Mouse (Mus musculus): ENCODE data around the gene Fyn. TPM values are rescaled to one million over a fixed set of nuclear protein-coding genes. Genes with fewer than 3 reads are reported as not detected.

The Fyn gene
- polyA plus RNA-seq, 1 experiment from 2014 or later, result 20.5 TPM

DNA sequence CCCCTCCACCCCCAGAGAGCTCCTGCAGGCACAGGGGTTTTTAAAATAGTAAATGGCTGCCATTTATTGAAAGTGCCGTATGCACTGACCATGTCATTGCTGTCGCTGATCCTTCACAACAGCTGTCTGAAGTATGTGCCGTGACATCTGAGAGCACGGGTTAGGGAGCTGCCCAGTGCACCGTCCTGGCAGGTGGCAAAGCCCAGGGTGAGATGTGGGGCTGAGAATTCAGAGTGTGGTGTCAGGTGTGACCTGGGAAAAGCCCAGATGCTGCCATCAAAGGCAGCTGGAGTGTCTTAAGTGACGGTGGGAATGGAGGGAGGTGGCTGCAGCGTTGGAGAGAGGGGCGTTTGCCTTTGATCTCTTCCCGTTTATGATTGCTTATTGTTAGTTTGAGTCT lies 148.7 kb downstream of the Fyn start:
- peak overlapping the region; percentile 49; the same call in 1 of the 2 replicates for H3K27ac ChIP-seq

DNA sequence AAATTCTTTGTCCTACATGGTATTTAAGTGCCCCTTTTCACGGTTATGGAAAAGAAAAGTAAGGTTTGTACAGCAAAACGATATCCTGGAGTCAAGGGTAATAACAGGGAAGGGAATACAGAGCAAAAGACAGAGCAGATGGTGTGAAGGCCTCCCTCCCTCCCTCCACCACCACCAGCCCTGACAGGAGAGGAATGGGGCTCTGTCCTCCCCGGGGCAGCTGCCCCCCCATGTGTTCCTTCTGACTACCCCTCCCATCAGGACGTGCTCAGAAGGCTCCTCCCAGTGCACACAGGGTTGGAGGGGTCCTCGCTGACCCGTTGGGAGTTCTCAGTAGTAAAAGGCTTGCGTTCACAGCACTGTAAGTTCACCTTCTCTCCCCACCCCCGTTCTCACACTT lies 149.6 kb downstream of the Fyn start:
- DNase-seq (ENCODE audit: extremely low spot score, low spot score), result no peak
- WGBS, result 75% methylated on average over 8 of the region's 8 CpGs
- Histone ChIP-seq H3K27ac (no peak overlapping the region), H3K9me3 (peaks cover 3% of the 10 kb centered on the region; the same call in 1 of the 2 replicates), H3K4me3 (no peak overlapping the region), H3K4me1 (peaks cover 49% of the 10 kb centered on the region), H3K27me3 (ENCODE audit: poor library complexity, severe bottlenecking) (no peaks in the 10 kb centered on the region), H3K36me3 (replicated peaks) (peaks cover 36% of the 10 kb centered on the region)

More for the DNA sequence above, 148.7 kb downstream of the Fyn start:
- Histone ChIP-seq H3K4me1 (peaks cover 40% of the 10 kb centered on the region), H3K27me3 (ENCODE audit: poor library complexity, severe bottlenecking) (no peaks in the 10 kb centered on the region), H3K36me3 (replicated peaks) (peaks cover 40% of the 10 kb centered on the region), H3K4me3 (no peak overlapping the region), H3K9me3 (peaks cover 3% of the 10 kb centered on the region; the same call in 1 of the 2 replicates)
- WGBS, result 71% methylated on average over 9 of the region's 9 CpGs
- DNase-seq (ENCODE audit: extremely low spot score, low spot score), result no peak

DNA sequence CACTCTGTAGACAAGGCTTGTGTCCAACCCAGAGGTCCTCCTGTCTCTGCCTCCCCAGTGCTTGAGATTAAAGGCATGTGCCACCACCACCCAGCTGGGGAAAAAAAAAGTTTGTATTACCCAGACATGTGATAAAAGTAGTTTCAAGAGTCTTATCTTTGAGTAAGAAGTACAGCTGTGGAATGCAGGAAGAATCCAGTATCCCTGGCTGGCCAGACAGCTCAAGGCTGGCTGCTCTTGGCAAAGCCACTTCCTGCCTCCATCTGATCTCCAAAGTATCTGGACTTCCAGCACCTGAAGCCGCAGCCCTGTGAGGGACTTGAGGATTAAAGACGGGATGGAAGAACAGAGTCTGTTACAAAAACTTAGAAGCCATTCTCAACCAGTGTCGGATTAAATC lies 150.2 kb downstream of the Fyn start:
- WGBS, result 79% methylated on average over 3 of the region's 3 CpGs

DNA sequence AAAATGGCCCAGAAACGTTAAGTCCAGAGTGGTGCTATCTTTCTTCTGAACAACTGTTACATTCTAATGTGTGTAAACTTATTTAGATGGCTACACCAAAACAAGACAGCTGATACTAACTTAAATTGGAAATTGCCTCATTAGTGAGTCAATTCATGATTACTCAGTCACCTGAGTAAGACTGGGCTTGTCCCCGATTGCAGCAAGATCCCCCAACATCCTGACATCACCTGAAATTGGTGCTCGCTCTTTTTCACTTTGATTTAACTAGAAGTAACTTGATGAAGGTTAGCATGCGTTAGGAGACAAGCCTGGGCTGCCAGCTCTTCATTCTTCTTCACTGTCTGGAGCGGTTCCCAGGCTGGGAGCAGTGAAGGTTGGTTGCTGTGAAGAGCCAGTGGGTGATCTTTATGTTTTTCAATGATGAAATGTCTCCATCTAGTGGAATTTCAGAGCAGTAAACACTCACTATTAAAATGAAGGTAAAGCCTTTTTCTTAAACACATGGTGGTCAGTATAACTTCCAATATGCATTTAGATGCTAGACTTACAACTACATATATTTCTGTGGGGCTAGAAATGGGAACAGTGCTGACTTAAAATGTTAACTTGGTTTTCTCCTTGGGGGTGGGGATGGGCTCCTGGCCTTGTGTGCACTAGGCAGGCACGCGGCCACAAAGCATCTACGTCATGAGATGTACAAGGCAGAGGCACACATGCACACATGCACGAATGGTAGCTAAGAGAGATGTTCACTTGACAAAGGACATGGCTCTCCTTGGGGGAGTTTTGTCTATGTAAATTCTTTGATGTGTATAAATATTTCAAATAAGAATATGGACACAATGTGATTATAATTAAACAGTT lies 151.7 kb downstream of the Fyn start:
- no peak overlapping the region for H3K27ac ChIP-seq
- H3K4me1 ChIP-seq, result peaks cover 62% of the 10 kb centered on the region
- no peaks in the 10 kb centered on the region for H3K27me3 ChIP-seq (ENCODE audit: poor library complexity, severe bottlenecking)
- H3K4me3 ChIP-seq, result no peak overlapping the region
- H3K9me3 ChIP-seq, result peaks cover 3% of the 10 kb centered on the region; the same call in 1 of the 2 replicates
- peaks cover 28% of the 10 kb centered on the region for H3K36me3 ChIP-seq (replicated peaks)
- 66% methylated on average over 9 of the region's 9 CpGs for WGBS
- no peak for DNase-seq (ENCODE audit: extremely low spot score, low spot score)

More for the DNA sequence above, 150.2 kb downstream of the Fyn start:
- peaks cover 3% of the 10 kb centered on the region; the same call in 1 of the 2 replicates for H3K9me3 ChIP-seq
- H3K27me3 ChIP-seq (ENCODE audit: poor library complexity, severe bottlenecking), result no peaks in the 10 kb centered on the region
- peaks cover 33% of the 10 kb centered on the region for H3K36me3 ChIP-seq (replicated peaks)
- H3K4me1 ChIP-seq, result peaks cover 55% of the 10 kb centered on the region
- DNase-seq (ENCODE audit: extremely low spot score, low spot score), result no peak
- H3K4me3 ChIP-seq, result no peak overlapping the region
- H3K27ac ChIP-seq, result no peak overlapping the region

DNA sequence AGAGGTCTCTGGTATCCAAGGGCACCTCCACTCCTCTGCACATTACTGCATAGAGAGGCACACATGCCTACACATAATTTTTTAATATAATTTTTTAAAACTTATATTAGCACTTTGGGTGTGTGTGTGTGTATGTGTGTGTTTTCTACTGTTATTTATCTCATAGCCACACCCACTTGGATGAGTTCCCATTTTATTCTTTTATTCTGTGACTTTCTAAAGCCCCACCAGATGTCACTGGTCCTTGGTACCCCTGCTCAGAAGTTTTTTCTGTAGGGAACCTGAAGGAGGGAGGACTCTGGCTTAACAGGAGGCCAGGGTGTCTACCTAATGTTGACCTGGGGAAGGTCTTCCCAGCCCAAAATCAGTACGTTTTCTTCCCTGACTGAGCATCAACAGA lies 152.7 kb downstream of the Fyn start:
- Histone ChIP-seq H3K9me3 (no peaks in the 10 kb centered on the region), H3K36me3 (replicated peaks) (peaks cover 28% of the 10 kb centered on the region), H3K27ac (no peak overlapping the region), H3K4me1 (peaks cover 62% of the 10 kb centered on the region), H3K27me3 (ENCODE audit: poor library complexity, severe bottlenecking) (no peaks in the 10 kb centered on the region), H3K4me3 (no peak overlapping the region)
- WGBS, result 82% methylated on average over 1 of the region's 1 CpGs
- no peak for DNase-seq (ENCODE audit: extremely low spot score, low spot score)

DNA sequence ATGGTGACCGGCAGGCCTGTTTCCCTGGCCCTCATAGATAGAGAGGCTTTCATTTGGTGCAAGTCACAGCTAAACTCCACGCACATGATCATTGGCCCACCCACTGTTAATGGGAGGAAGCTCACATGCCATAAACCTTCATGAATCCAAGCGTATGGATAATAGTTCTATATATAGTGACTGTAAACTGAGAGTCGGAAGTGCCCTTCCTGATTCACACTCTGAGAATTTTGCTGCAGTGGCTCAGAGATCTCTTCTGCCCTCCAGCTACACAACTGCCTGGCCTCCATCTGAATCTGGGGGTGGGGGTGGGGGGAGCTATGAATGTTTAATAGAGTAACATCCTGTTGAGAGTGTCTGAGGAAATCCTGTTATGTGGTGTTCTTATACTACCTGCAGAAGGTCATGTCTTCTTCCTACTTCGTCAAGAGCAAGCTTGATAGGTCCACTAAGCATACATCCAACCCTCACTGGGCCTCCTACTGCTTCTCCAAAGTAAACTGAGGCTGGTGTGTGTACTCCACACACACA lies 153.3 kb downstream of the Fyn start:
- Histone ChIP-seq H3K9me3 (no peaks in the 10 kb centered on the region), H3K27me3 (ENCODE audit: poor library complexity, severe bottlenecking) (no peaks in the 10 kb centered on the region), H3K36me3 (replicated peaks) (peaks cover 28% of the 10 kb centered on the region), H3K4me3 (no peak overlapping the region), H3K27ac (0 out of 2 replicates have a peak overlapping the region, but pooled peaks have one; percentile 8), H3K4me1 (peaks cover 61% of the 10 kb centered on the region)
- 87% methylated on average over 5 of the region's 5 CpGs for WGBS
- DNase-seq (ENCODE audit: extremely low spot score, low spot score), result no peak

DNA sequence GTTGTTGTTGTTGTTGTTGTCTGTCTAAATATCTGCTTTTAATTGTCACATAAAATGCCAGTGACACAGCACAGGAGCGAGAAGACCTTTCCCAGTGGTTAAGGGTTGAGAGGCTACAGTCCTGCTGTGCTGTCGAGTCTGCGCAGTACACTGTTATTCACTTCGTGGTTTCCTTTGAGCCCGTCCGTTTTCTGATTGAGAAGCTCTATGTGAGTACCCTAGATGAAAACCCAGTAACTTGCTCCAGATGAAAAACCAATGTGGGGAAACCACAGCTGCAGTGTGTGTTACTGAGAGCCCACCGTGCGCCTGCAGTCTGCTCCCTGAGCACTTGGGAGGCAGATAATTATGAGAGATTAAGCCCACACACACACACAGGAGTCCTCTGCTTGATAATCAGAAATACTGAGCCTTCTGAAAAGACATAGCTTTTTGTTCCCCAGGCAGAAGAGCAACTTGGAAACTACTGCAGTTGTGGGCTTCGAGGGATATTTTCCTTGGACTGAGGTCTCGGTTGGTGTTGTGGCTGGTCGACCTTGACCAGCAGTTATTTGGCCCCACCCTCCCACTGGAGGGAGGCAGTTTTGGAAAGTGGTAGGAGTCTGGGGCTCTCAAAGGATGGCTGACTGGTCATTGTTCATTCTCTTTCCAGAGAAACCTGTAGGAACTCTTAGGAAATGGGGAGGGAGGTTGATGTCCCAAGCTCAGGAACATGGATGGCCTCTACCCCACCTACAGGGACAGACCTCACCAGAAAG lies 154.4 kb downstream of the Fyn start:
- peaks cover 36% of the 10 kb centered on the region for H3K36me3 ChIP-seq (replicated peaks)
- no peak for DNase-seq (ENCODE audit: extremely low spot score, low spot score)
- WGBS, result 72% methylated on average over 11 of the region's 11 CpGs
- H3K4me3 ChIP-seq, result no peak overlapping the region
- H3K9me3 ChIP-seq, result no peaks in the 10 kb centered on the region
- H3K27me3 ChIP-seq (ENCODE audit: poor library complexity, severe bottlenecking), result no peaks in the 10 kb centered on the region
- peak overlapping the region; percentile 60 for H3K27ac ChIP-seq
- H3K4me1 ChIP-seq, result peaks cover 54% of the 10 kb centered on the region

DNA sequence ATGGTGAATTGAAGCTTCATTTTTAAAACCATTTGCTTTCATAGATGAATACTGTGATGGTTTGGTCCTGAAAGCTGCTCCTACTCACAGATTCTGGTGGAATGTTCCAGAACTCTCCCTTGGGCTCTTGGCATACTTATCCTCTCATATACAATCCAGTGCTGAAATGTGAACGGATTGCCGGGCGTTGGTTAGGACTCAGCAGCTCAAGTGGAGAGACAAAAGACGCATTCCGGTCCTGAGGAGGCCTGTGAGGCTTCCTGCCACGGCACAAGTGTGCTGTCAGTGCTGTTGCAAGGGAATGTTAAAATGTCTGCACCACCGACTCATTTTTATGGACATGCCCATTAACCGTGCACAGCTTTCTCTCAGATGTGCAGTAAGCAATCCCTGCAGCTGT lies 155.7 kb downstream of the Fyn start:
- DNase-seq (ENCODE audit: extremely low spot score, low spot score), result no peak
- Histone ChIP-seq H3K36me3 (replicated peaks) (peaks cover 41% of the 10 kb centered on the region), H3K27me3 (ENCODE audit: poor library complexity, severe bottlenecking) (no peaks in the 10 kb centered on the region), H3K4me3 (no peak overlapping the region), H3K9me3 (no peaks in the 10 kb centered on the region), H3K27ac (no peak overlapping the region), H3K4me1 (peaks cover 48% of the 10 kb centered on the region)
- WGBS, result 83% methylated on average over 8 of the region's 8 CpGs

DNA sequence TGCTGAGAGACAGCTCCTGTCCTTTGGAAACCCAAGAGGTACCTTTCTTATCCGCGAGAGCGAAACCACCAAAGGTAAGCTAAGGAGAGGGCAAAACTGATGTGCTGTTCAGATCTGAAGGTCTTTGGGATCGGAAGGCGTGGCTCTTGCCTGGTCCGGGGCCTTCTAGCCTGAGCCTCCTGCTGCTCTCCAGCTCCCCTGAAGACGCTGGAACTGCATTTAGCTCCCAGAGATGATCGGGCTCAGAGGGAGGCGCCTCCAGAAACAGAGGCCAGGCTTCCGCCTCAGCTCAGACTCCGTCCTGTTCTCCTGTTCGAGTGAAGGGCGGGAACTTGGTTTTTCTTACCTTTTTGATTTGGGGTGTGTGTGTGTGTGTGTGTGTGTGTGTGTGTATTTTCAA lies 156.8 kb downstream of the Fyn start:
- Histone ChIP-seq H3K4me3 (no peak overlapping the region), H3K27me3 (ENCODE audit: poor library complexity, severe bottlenecking) (no peaks in the 10 kb centered on the region), H3K27ac (no peak overlapping the region; the same call in 1 of the 2 replicates), H3K9me3 (no peaks in the 10 kb centered on the region), H3K4me1 (peaks cover 39% of the 10 kb centered on the region), H3K36me3 (replicated peaks) (peaks cover 45% of the 10 kb centered on the region)
- 84% methylated on average over 13 of the region's 13 CpGs for WGBS
- DNase-seq (ENCODE audit: extremely low spot score, low spot score), result no peak

DNA sequence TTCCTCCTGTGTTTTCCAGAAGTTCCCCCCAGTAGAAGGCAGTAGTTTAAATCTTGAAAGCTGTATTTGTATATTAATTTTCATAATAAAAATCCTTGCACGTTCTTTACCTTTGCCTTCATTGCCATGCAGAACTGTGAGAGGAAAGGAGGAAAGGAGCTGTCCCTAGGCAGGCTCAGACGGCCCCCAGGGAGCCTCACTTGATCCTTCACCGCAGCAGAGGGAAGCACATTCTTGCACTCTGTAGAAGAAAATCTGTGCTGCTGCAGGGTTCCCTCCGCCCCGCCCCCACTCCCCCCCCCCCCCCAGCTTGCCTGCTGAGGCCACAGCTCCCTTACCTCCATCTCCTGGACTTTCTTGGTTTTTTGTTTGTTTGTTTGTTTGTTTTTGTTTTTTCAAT lies 158.5 kb downstream of the Fyn start:
- WGBS, result 21% methylated on average over 5 of the region's 5 CpGs
- no peaks in the 10 kb centered on the region for H3K9me3 ChIP-seq
- DNase-seq (ENCODE audit: extremely low spot score, low spot score), result no peak
- peaks cover 47% of the 10 kb centered on the region for H3K36me3 ChIP-seq (replicated peaks)
- no peak overlapping the region for H3K4me3 ChIP-seq
- H3K4me1 ChIP-seq, result peaks cover 35% of the 10 kb centered on the region
- no peak overlapping the region for H3K27ac ChIP-seq
- H3K27me3 ChIP-seq (ENCODE audit: poor library complexity, severe bottlenecking), result no peaks in the 10 kb centered on the region

DNA sequence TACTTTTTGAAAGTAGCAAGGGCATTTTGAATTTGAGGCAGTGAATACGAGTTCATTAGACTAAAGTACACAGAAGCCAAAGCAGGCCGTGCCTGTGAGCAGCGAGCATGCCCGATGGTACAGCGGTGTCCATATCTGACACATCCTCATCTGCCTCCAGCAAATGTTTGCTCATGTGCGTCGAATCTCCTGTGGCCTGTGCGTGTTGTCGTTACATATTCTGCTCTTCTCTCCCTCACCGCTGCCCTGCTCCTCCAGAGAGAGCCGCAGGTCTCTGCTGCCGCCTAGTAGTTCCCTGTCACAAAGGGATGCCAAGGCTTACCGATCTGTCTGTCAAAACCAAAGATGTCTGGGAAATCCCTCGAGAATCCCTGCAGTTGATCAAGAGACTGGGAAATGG lies 160.5 kb downstream of the Fyn start:
- Histone ChIP-seq H3K27ac (no peak overlapping the region), H3K36me3 (replicated peaks) (peaks cover 56% of the 10 kb centered on the region)
- WGBS, result 91% methylated on average over 14 of the region's 14 CpGs

DNA sequence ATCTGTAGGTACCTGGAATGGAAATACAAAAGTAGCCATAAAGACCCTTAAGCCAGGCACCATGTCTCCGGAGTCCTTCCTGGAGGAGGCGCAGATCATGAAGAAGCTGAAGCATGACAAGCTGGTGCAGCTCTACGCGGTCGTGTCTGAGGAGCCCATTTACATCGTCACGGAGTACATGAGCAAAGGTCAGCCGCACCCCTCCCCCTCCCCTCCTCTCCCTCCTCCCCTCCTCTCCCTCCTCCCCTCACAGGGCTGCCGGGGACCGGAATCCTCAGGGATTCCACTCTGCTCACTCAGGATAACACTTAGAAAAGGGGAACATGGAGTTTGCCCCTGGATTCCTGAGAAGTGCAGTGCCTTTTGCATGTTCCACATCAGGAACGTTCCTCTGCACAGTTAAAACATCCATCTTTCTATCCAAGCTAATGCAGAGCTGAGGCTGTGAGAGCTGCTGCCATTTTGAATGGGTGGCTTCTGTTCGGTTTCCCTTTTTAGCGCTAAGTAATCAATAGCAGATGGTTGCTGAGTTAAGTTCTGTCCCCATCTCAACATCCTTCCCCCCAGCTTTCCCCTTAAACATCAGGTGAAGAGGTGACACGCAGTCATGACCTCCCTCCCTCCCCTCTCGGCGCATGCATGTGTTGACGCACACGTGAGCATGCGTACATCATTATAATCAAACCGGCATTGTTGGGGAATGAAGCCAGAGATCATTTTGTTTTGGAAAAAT lies 163.5 kb downstream of the Fyn start:
- DNase-seq (ENCODE audit: extremely low spot score, low spot score), result no peak
- Histone ChIP-seq H3K36me3 (replicated peaks) (peaks cover 56% of the 10 kb centered on the region), H3K4me3 (no peak overlapping the region), H3K4me1 (peaks cover 37% of the 10 kb centered on the region), H3K27ac (peak overlapping the region; percentile 51), H3K9me3 (no peaks in the 10 kb centered on the region), H3K27me3 (ENCODE audit: poor library complexity, severe bottlenecking) (peaks cover 2% of the 10 kb centered on the region)
- 68% methylated on average over 20 of the region's 20 CpGs for WGBS

More for the DNA sequence above, 160.5 kb downstream of the Fyn start:
- H3K4me1 ChIP-seq, result peaks cover 28% of the 10 kb centered on the region
- no peaks in the 10 kb centered on the region for H3K9me3 ChIP-seq
- no peak overlapping the region for H3K4me3 ChIP-seq
- DNase-seq (ENCODE audit: extremely low spot score, low spot score), result no peak
- H3K27me3 ChIP-seq (ENCODE audit: poor library complexity, severe bottlenecking), result no peaks in the 10 kb centered on the region
